Mouse (Mus musculus): ENCODE results near the gene Slc17a9. TPM values are rescaled to one million over a fixed set of nuclear protein-coding genes. Genes with fewer than 3 reads are reported as not detected.

Gene Slc17a9
- polyA plus RNA-seq, 1 experiment from 2014 or later = 8.1 TPM

DNA sequence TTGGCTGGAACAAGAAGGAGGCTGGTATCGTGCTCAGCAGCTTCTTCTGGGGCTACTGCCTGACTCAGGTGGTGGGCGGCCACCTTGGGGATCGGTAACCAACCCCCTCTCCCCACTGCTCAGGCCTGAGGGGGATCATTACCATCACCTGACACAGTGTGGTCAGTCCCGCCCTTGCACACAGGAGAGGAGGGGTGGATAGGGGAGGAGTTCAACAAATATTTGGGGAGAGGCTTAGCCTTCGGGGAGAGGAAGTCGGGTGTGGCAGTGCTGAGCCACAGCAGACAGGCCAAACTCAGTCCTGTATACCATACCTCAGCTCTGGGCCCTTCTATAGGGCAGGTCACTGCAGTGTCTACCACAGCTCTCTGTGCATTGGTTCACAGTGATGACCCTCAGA lies 6.9 kb downstream of the Slc17a9 start:
- 45% methylated on average over 6 of the region's 6 CpGs for WGBS (ENCODE audit: insufficient replicate concordance)

GRCm38 (mm10) chr2:180735232-180735631 lies 10.2 kb downstream of the Slc17a9 start:
- no peak for ATAC-seq (ENCODE audit: insufficient read depth)
- Histone ChIP-seq H3K4me3 (replicated peaks) (no peak overlapping the region), H3K4me2 (no peak overlapping the region), H3K36me3 (replicated peaks) (0 out of 2 replicates have a peak, but pooled peaks cover 3% of the 10 kb centered on the region), H3K4me1 (replicated peaks) (peaks cover 11% of the 10 kb centered on the region), H3K27ac (replicated peaks) (no peak overlapping the region), H3K27me3 (no peaks in the 10 kb centered on the region), H3K9me3 (replicated peaks) (no peaks in the 10 kb centered on the region), H3K9ac (no peak overlapping the region)
- 71% methylated on average over 7 of the region's 7 CpGs for WGBS (ENCODE audit: insufficient replicate concordance)

More for the DNA sequence above, 6.9 kb downstream of the Slc17a9 start:
- Histone ChIP-seq H3K4me2 (no peak overlapping the region), H3K36me3 (replicated peaks) (0 out of 2 replicates have a peak, but pooled peaks cover 3% of the 10 kb centered on the region), H3K4me1 (replicated peaks) (peaks cover 31% of the 10 kb centered on the region), H3K4me3 (replicated peaks) (no peak overlapping the region), H3K27ac (replicated peaks) (no peak overlapping the region), H3K9me3 (replicated peaks) (no peaks in the 10 kb centered on the region), H3K9ac (no peak overlapping the region), H3K27me3 (no peaks in the 10 kb centered on the region)
- no peak; the same call in 1 of the 2 replicates for ATAC-seq (ENCODE audit: insufficient read depth)

DNA sequence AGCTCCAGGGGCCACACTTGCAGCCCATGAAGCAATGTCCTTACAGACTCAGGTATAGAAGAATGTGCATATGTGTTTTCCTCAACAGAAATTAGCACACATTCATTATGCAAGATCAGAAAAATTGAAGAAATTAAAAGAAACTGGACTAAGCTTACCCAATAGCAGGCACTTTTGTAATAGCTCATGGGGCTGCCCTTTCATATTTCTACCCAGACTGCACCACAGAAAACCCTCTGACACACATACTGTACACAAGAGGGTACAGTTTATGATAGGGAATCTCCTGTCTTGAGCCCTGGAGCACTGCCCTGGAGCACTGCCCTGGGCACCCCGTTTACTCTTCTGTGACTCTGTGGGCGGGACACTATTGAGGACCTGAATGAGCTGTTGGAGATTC lies 12.9 kb downstream of the Slc17a9 start:
- WGBS (ENCODE audit: insufficient replicate concordance) = 52% methylated on average over 2 of the region's 2 CpGs
- no peaks in the 10 kb centered on the region for H3K4me1 ChIP-seq (replicated peaks)
- no peak overlapping the region for H3K27ac ChIP-seq (replicated peaks)
- 0 out of 2 replicates have a peak, but pooled peaks cover 3% of the 10 kb centered on the region for H3K36me3 ChIP-seq (replicated peaks)
- no peak overlapping the region for H3K9ac ChIP-seq
- ATAC-seq (ENCODE audit: insufficient read depth) = no peak
- no peak overlapping the region for H3K4me3 ChIP-seq (replicated peaks)
- no peaks in the 10 kb centered on the region for H3K9me3 ChIP-seq (replicated peaks)
- H3K4me2 ChIP-seq = no peak overlapping the region
- H3K27me3 ChIP-seq = no peaks in the 10 kb centered on the region

DNA sequence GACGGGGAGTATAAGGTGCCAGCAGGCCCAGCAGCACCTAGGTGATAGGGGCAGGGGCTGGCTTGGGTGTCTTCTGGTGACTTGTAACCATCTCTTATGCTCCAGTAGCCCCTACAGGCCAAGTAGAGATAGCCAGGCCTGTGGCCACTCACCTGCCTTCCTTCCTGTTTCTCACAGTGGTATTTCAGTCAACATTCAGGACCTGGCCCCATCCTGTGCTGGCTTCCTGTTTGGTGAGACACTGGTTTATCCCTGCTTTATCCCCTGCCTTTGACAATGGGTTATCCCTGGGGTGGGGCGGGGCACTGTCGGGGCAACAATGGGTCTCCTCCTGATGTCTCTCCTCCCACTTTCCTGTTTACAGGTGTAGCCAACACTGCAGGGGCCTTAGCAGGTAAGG lies 15.3 kb downstream of the Slc17a9 start:
- H3K9ac ChIP-seq = no peak overlapping the region
- no peak for ATAC-seq (ENCODE audit: insufficient read depth)
- H3K4me2 ChIP-seq = no peak overlapping the region
- no peak overlapping the region for H3K27ac ChIP-seq (replicated peaks)
- no peaks in the 10 kb centered on the region for H3K4me1 ChIP-seq (replicated peaks)
- H3K36me3 ChIP-seq (replicated peaks) = no peaks in the 10 kb centered on the region
- no peak overlapping the region for H3K4me3 ChIP-seq (replicated peaks)
- WGBS (ENCODE audit: insufficient replicate concordance) = 31% methylated on average over 3 of the region's 3 CpGs
- H3K27me3 ChIP-seq = no peaks in the 10 kb centered on the region
- H3K9me3 ChIP-seq (replicated peaks) = no peaks in the 10 kb centered on the region

- H3K9me3 ChIP-seq (replicated peaks) = no peaks in the 10 kb centered on the region
- H3K4me3 ChIP-seq (replicated peaks) = no peak overlapping the region
- H3K36me3 ChIP-seq (replicated peaks) = no peaks in the 10 kb centered on the region
- no peaks in the 10 kb centered on the region for H3K4me1 ChIP-seq (replicated peaks)
- ATAC-seq (ENCODE audit: insufficient read depth) = no peak
- H3K27ac ChIP-seq (replicated peaks) = no peak overlapping the region
- no peak overlapping the region for H3K4me2 ChIP-seq
- no peak overlapping the region for H3K9ac ChIP-seq
- 40% methylated on average over 7 of the region's 7 CpGs for WGBS (ENCODE audit: insufficient replicate concordance)
- no peaks in the 10 kb centered on the region for H3K27me3 ChIP-seq
Measured at GRCm38 (mm10) chr2:180741421-180741820, 16.4 kb downstream of the Slc17a9 start.

GRCm38 (mm10) chr2:180742820-180743219 lies 17.8 kb downstream of the Slc17a9 start:
- ATAC-seq (ENCODE audit: insufficient read depth) = no peak
- H3K27me3 ChIP-seq = 0 out of 2 replicates have a peak, but pooled peaks cover 8% of the 10 kb centered on the region
- WGBS (ENCODE audit: insufficient replicate concordance) = 74% methylated on average over 6 of the region's 6 CpGs
- H3K27ac ChIP-seq (replicated peaks) = no peak overlapping the region
- no peaks in the 10 kb centered on the region for H3K9me3 ChIP-seq (replicated peaks)
- H3K36me3 ChIP-seq (replicated peaks) = no peaks in the 10 kb centered on the region
- no peak overlapping the region for H3K4me2 ChIP-seq
- no peak overlapping the region for H3K4me3 ChIP-seq (replicated peaks)
- H3K9ac ChIP-seq = no peak overlapping the region
- no peaks in the 10 kb centered on the region for H3K4me1 ChIP-seq (replicated peaks)

DNA sequence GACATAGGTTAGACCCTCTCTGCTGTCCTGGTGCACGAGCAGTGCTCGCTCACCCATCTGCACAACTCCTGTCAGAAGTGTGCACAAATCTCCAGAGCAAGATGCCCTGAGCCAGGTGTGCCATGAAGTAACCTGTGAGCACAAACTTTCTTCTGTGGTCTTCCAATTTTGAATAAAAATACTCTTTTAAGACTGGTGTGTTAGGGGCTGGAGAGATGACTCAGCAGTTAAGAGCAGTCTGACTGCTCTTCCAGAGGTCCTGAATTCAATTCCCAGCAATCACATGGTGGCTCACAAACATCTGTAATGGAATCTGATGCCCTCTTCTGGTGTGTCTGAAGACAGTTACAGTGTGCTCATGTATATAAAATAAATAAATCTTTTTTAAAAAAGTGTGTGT lies 18.3 kb downstream of the Slc17a9 start:
- H3K27ac ChIP-seq (replicated peaks) = no peak overlapping the region
- H3K4me2 ChIP-seq = no peak overlapping the region
- no peak overlapping the region for H3K9ac ChIP-seq
- H3K27me3 ChIP-seq = 0 out of 2 replicates have a peak, but pooled peaks cover 8% of the 10 kb centered on the region
- H3K36me3 ChIP-seq (replicated peaks) = no peaks in the 10 kb centered on the region
- no peaks in the 10 kb centered on the region for H3K4me1 ChIP-seq (replicated peaks)
- H3K4me3 ChIP-seq (replicated peaks) = no peak overlapping the region
- H3K9me3 ChIP-seq (replicated peaks) = no peaks in the 10 kb centered on the region
- ATAC-seq (ENCODE audit: insufficient read depth) = no peak
- WGBS (ENCODE audit: insufficient replicate concordance) = 69% methylated on average over 2 of the region's 2 CpGs

DNA sequence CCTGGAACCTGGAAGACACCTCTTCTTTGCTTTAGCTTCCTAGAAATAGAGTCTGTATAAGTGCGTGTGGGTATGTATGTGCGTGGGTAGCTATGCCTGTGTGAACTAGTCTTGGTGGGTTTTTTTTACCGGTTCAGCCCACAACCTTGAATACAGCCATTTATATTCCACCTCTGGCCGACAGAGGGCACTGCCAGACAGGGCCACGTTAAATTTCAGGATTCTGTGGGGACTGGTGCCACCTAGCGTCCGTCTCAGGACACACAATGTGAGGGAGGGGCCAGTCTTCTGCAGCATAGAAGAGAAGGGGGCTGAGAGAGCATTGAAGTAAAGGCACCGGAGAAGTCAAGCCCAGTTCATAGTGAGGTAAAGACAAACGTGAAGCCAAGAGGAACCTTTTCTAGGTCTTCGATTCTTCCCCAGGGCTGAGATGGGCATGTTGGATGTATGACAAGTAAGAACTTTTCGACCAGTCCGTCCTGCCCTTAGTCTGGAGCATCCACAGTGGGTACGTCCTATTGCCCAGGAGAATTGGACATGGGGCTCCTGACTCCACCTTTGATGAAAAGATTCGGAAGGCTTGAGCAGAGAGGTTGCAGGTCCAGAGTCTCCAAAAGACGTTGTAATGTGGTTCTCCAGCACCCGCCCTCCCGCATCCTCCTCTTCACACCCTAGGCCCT lies 20.3 kb downstream of the Slc17a9 start:
- peak; percentile 69 for ATAC-seq (ENCODE audit: insufficient read depth)
- H3K36me3 ChIP-seq (replicated peaks) = no peaks in the 10 kb centered on the region
- H3K9ac ChIP-seq = no peak overlapping the region
- H3K4me2 ChIP-seq = no peak overlapping the region
- no peaks in the 10 kb centered on the region for H3K4me1 ChIP-seq (replicated peaks)
- no peaks in the 10 kb centered on the region for H3K9me3 ChIP-seq (replicated peaks)
- H3K27me3 ChIP-seq = peaks cover 11% of the 10 kb centered on the region
- no peak overlapping the region for H3K27ac ChIP-seq (replicated peaks)
- H3K4me3 ChIP-seq (replicated peaks) = no peak overlapping the region
- WGBS (ENCODE audit: insufficient replicate concordance) = 30% methylated on average over 17 of the region's 17 CpGs

DNA sequence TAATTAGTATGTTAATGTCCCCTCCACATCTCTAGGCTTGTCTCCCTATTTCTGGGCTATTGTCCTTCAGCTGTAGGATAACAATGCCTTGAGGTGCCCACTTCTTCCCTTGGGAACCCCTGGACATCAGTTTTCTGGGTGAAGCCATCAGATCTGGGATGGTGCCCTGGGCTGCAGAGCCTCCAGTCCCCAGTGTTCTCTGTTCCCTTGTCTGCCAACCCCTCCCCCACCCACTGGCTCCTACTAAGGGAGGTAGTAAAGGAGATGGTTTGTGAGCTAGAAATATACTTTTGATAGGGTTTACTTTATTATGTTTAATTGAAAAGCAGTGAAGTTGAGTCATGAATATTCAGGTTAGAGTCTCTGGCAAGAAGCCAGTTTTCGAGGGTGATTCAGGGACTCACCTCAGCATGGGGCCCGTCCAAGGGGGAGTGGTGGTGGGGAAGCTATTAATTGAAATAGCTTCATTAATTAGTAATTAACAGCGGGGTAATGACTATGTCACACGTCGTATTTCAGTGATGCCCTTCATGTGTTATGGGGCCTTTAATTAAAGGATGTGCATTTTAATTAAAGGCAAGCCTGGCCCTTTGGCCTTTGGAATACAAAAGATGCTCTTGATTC lies 21.6 kb downstream of the Slc17a9 start:
- Histone ChIP-seq H3K27ac (replicated peaks) (no peak overlapping the region), H3K4me3 (replicated peaks) (no peak overlapping the region), H3K9ac (no peak overlapping the region), H3K9me3 (replicated peaks) (no peaks in the 10 kb centered on the region), H3K27me3 (peaks cover 11% of the 10 kb centered on the region), H3K36me3 (replicated peaks) (no peaks in the 10 kb centered on the region), H3K4me1 (replicated peaks) (no peaks in the 10 kb centered on the region), H3K4me2 (no peak overlapping the region)
- ATAC-seq (ENCODE audit: insufficient read depth) = no peak
- WGBS (ENCODE audit: insufficient replicate concordance) = 38% methylated on average over 5 of the region's 5 CpGs

GRCm38 (mm10) chr2:180748904-180749303 lies 23.8 kb downstream of the Slc17a9 start:
- WGBS (ENCODE audit: insufficient replicate concordance) = 31% methylated on average over 5 of the region's 5 CpGs
- no peak overlapping the region for H3K27ac ChIP-seq (replicated peaks)
- H3K27me3 ChIP-seq = peaks cover 11% of the 10 kb centered on the region
- no peak overlapping the region for H3K4me3 ChIP-seq (replicated peaks)
- no peaks in the 10 kb centered on the region for H3K36me3 ChIP-seq (replicated peaks)
- no peaks in the 10 kb centered on the region for H3K9me3 ChIP-seq (replicated peaks)
- H3K4me1 ChIP-seq (replicated peaks) = no peaks in the 10 kb centered on the region
- H3K9ac ChIP-seq = no peak overlapping the region
- no peak overlapping the region for H3K4me2 ChIP-seq
- no peak for ATAC-seq (ENCODE audit: insufficient read depth)

- H3K4me1 ChIP-seq (replicated peaks) = no peaks in the 10 kb centered on the region
- H3K9ac ChIP-seq = no peak overlapping the region
- no peak overlapping the region for H3K4me3 ChIP-seq (replicated peaks)
- H3K4me2 ChIP-seq = no peak overlapping the region
- 69% methylated on average over 5 of the region's 5 CpGs for WGBS (ENCODE audit: insufficient replicate concordance)
- no peaks in the 10 kb centered on the region for H3K36me3 ChIP-seq (replicated peaks)
- H3K27ac ChIP-seq (replicated peaks) = no peak overlapping the region
- no peak for ATAC-seq (ENCODE audit: insufficient read depth)
- peaks cover 11% of the 10 kb centered on the region for H3K27me3 ChIP-seq
- no peaks in the 10 kb centered on the region for H3K9me3 ChIP-seq (replicated peaks)
Measured at GRCm38 (mm10) chr2:180754976-180755688, 30.1 kb downstream of the Slc17a9 start.

Measured in liver, embryonic 15.5 days (tissue).